Mouse (Mus musculus) lung, postnatal 36 days (tissue): Measurements from ENCODE around the gene Prune2.

Experiments
- DNase-seq: peaks from one replicate; pipeline ENCODE4 v3.0.0; 2022; ENCODE audit warnings: mixed read lengths

Prune2 gene

DNA sequence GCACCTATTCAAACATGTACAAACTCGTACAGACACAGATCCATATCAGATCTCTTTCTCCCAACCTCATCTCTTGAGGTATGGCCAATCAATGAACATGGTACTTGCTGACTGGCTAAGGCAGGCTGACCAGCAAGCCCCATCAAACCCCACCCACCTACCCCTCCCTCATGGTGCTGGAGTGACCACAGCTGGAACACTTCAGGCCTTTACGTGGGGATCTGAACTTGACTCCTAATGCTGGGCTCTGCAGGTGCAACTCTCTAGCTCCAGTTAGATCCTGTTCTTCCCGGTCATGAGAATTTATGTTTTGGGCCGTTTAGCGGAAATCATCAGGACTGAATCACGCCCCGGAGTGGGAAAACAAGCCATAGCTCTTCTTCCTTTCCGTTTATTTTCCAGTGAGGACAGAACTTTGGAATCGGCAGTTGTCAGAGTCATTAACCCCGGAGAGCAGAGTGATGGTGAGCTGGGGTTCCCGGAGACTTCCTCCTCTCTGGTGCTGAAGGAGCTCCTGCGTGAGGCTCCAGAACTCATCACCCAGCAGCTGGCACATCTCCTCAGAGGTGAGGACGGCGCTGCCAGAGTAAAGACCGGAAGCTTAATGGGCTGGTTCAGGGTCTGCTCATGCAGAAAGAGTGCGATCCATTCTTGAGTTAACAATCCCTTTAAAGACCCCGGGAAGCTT lies 50.4 kb downstream of the Prune2 start:
- no peak for DNase-seq

DNA sequence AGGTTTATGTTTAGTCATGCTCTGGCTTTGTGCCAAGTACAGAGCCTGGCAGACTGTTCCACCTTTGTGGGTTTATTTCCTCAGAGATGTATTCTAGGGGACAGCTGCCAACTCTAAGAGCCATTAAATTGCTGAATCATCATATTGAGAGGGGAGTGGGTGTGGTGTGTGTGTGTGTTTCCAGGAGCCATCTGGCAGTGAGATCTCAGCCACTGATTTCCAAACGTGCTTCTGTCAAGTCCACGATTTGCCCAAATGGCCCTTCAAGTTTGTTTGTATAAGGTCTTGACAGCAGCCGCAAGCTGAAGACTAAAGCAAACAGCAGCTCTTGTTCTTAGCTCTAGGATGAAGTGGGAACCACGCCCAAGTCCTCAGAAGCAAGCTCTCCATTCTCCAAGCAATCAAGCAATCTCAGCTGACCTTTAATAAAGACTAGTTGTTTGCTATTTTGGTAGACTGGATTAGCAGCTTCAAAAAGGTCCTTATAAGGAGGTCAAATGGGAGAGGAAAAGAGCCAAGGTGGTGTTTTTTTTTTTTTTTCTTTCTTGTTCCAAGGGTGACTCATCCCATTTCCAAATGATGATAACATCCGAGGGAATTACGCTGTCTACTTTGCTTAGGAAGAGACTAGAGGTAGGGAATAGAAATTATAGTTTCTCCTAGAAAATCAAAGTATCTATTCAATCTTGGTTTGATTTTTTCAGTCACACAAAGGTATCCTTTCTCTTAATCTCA lies 55.5 kb downstream of the Prune2 start:
- peak; percentile 93 for DNase-seq

DNA sequence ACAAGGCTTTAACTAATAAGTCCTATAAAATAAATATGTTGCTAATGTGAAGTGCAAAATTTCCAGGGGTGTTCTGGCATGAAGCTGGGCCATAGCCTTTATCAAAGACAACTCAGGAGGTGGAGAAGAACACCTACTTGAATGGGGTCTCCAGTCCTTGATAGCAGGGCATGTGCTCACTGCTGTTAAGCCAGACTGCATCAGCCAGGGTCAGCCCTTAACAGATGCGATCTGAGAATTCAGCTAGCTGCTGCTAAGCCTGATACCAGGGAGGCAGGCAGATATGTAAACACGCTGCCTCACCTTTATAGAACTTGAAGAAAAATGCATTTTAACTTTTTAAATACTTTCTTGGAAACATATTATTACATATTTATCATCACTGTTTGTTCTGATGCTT lies 57.2 kb downstream of the Prune2 start:
- DNase-seq, result no peak

DNA sequence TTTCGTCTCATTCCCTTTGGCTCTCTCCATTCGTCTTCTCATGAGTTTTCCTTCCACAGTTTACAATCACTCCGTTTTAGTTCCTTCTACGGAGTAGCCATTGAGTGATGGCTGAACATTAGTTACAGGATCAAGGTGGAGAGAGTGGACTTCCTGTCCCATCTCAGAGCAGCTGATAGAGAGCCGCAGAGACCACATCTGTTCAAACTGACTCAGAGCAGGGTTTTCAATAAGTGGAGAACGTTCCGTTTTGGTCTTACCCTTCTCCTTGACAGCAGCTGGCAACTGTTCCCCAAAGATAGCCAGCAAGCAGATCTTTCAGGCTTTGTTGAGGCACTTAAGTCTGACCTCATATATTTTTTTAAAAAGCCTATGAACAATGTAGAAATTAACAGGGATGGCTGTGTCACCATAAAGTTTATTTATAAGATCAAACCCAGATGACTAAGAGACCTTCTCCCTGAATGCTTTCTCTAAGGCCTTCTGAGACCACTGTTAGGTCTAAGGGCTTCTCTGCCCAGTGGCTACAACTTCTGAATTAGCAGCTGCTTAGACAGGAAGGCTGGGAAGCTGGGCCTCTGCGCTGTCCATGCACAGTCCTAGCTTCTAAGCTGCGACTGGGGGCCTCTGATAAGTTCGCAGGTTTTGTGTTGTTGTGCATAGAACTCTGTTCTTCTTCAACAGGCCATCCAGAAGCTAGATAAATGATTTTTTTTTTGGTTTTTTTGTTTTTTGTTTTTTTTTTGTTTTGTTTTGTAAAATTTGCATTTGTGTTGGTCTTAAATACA lies 58.6 kb downstream of the Prune2 start:
- DNase-seq, result no peak

DNA sequence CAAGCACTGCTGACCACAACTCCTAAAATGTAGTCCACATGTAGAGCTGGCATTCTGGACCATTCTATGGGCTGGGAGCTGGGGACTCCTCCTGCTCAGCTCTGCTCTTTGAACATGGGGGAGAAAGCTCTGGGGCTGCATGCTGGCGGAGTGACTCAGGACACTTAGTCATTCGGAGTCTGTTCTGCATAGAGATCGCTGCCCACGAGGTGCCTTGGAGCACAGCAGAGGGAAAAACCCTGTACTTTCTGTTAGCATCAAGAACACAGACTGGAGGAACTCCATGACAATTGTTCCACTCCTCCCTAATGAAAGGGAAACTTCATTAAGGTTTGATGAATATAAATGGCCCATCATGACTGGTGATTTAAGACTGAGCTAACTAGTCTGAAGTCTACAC lies 68.8 kb downstream of the Prune2 start:
- no peak for DNase-seq

DNA sequence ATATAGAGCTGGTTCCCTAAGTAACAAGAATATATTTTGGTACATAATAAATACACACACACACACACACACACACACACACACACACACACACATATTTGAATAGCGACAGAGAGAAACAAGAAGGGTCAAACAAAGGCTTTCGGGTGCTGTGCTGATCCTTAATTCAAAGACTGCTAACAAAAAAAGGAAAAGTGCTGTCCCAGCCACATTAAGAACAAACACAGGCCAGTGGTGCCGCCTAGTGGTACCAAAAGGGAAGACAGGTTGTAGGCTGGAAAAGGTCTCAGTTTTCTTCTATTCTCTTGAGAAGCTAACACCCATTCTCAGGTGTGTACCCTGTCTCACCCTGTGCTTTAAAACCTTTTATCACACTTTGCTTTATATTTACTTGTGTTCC lies 74.4 kb downstream of the Prune2 start:
- DNase-seq, result peak; percentile 66

DNA sequence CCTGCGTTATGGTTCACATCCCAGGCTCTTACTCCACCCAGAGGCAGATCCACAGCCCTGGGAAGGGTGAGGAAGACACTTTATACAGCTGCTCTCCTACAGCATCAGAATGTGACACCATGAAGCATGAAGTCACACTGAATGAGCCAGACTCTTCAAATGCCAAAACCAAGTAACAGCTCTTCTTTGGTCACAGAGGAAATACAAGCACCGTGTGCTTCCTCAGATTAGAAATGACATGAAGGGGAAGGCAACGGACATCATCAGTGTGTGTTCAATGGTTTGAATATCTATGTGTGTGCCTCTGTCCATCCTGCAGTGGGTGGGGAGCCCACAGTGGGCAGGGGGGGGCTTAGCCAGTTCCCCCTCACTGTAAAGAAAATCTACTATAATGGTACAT lies 76.4 kb downstream of the Prune2 start:
- DNase-seq, result no peak

DNA sequence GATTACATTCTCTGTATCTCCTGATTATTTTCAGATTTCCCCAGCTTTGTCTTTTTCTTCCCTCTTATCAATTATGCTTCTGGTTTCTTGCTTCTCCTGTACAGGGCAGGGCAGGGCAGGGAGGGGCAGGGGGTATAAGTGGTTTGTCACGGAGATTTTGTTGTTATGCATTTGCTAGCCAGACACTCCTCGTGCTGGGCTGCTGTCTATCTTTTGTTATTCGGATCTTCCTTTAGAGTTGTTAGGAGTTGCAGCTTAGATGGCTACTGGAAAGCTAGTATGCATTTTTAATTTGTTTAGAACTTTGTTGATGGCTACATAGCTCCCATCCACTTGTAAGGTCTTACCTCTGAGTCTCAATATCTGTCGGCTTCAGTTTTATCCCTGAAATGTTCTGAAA lies 91.0 kb downstream of the Prune2 start:
- DNase-seq, result no peak

DNA sequence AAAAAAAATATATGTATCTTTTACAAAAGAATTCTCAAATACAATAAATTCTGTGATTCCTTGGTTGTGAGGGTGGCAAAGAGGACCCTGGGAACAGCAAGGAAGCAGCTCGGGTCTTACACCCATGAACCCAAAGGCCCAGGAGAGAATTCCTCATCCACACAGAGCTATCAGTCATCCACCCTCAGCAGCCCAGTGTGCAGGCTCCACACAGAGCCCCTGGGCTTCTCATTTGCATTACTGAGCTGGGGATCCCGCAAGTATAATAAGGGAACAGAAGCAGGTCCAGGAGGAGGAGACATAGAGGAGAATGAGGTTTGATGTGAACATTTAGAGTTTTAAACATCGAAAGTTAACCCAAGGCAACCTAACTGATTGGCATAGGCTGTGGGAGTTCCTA lies 100.0 kb downstream of the Prune2 start:
- DNase-seq, result no peak

DNA sequence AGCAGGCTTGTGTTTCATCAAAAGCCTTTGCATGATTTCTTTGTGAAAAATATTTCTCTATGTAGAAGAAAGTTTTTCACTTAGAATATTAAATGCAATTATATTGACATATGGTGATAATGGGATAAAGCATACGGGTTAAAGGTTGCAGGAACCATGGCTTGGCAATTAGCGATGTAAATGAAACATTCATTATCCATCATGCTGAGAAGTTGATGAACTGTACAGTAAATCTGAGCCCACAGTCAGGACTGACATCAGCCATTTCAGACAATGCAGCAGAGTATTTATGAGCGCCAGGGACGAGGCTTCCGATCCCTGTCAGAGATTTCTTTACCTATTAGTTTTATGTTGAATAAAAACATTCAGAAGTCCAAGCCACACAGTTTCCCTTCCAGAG lies 104.2 kb downstream of the Prune2 start:
- DNase-seq, result no peak

DNA sequence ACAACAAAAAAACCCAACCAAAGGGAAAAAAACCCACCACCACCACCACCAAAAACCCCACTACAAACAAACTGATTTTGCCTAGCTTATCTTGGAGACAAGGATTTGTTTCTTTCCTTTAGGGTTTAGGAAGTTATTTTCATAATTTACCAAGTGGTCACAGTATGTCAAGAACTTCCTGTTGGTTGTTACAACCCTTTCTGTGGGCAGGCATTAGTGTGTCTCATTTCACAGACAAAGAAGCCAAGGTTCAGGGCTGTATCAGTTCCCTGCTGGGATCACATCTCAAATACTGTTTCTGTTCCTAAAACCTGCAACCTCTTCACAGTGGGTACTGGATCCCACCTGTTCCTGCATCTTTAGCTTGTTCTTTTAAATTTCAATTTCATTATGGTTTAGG lies 108.5 kb downstream of the Prune2 start:
- no peak for DNase-seq

DNA sequence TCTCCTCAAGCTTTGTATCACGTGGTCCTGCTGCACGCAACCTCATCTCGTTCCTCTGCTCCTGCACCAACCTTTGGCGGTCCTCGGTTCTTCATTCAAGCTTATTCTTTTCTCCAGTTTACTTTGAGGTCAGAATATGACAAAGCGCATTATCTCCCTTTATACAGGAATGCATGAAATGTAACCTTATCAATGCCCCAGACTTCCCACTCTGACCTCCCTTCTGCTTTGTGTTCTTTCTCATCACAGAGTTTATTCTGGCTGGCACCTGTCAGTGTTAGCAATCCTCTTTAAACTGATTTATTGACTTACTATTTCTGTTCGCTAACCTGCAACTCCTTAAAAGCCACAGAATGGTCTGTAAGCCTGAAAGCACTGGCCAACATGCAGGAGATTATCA lies 113.1 kb downstream of the Prune2 start:
- no peak for DNase-seq

DNA sequence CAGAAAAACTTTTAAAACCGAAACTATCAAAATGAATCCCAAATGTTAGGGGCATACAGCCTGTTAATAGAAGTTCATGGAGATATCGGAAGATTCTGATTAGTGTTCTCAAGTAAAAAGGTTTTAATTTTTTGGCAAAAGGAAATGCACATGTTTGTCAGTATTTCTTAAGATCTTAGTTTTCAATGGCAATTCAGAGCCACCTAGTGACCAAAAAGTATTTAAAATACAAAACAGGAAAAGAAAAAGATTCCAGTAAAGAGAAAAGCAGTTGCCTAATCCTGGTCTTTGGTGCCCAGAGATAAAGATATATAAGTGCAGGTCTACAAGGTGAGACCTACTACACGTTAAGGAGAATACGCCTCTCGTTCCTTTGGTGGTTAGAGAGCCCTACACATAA lies 115.3 kb downstream of the Prune2 start:
- no peak for DNase-seq

DNA sequence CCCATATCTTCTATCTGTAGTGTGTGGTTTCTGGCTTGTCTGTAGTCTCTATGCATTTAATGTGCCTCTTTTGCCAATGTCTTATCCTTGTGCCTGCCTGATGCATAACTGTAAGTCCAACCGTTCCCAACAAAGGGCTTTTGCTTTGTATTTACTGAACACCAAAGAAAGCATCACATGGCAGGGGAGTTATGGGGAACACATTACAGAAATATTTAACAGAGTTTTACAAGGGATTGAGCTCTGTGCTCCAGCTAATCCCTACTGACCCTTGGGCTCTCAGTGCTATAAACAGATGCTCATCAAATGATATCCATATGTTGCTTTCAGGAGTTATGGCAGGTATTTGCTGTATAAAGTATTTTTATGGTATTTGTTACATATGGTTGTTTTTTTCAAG lies 116.3 kb downstream of the Prune2 start:
- DNase-seq, result no peak

DNA sequence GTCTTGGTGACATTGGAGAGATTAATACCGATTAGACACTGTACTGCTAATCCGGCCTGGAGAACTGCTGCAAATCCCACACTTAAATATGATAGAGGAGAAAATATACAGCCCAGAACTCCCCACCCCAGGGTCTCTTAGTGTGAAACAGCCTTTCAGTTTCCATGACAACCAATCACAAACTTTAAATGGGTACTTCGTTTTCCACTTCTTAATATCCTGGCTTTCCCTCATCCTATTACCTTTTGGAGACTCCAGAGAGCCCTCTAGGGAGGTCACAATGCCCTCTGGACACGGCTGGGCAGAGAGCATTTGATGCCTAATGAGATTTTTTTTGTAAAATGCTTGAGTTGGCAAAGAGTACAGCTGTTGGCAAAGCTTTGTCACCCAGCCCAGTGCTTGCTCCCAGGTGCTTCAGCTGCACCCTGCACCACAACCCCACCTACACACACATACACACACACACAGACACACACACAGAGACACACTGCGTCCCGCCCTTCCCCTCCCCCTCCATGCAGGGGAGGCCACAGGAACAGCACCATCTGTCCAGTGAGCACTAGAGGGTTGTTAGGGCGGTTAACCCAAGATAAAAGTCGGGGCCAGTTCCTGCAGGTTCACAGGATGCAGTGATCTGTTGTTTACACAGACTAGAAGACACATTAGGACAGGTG lies 122.9 kb downstream of the Prune2 start:
- DNase-seq, result no peak

DNA sequence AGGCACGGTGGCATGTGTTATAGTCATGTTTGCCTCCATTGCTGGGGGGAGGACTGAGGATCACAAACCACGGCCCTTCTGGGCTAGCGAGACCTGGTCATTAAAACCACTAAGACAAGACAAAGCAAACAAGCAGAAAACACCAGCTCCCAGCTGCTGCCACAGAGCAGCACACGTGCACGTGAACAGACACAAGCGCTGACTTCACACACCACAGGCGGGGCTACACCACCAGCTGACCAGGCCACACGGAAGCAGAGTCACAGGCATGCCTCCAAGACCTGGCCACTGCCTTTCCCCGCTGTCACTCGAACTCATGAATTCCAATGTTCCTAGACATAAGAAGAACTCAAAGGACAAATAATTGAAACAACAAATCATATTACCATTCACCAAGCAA lies 125.5 kb downstream of the Prune2 start:
- DNase-seq, result no peak

DNA sequence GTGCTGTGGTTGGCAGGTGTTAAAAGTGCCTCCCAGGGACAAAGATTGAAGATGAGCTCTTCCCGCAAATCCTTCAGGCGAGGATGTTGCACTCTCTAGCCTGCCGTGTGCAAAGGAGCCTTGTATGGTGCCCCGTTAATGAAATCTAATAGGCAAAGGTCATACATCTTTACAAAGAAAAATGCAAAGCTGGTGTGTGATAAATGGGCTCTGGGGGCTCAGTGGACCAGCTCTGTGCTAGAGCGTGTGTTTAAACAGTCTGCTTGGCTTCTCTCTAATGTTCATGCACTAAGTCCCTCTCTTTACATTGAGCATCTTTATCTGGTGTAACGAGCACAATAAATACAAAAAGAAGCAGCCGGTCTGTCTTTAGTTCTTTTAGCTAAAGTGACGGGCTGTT lies 138.1 kb downstream of the Prune2 start:
- no peak for DNase-seq

DNA sequence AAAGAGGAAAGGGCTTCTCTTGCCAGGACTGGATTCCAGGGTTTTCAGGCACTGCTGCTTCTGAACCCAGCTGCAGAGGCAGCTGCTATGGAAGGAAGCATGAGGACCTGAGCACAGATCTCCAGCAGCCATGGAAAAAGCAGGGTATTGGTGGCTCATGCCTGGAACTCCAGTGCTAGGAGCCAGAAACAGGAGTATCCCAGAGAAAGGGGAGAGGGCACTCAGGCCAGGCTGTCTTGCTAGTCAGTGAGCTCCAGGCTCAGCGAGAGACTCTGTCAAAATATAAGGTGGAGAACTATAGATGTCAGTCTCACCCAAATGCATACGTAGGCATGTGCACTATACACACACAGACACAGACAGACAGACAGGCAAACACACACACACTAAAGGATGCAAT lies 140.4 kb downstream of the Prune2 start:
- no peak for DNase-seq

DNA sequence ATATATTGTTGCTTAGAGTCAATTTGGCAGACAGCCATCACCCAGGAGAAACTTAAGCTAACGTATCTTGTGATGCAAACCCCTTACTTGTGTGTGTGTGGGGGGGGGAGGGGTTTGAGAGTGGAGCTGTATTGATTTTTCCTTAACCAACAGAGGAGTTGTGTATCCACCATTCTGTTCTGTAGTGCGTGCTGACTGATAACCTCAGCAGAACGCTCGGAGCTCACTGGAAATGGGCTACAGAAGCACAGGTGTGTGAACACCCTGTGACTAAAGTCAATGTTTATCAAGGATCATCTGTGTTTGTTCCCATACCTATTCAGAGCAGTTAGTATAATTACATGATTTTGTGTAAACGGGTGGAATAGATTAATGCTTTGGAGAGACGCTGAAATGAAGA lies 141.3 kb downstream of the Prune2 start:
- no peak for DNase-seq

DNA sequence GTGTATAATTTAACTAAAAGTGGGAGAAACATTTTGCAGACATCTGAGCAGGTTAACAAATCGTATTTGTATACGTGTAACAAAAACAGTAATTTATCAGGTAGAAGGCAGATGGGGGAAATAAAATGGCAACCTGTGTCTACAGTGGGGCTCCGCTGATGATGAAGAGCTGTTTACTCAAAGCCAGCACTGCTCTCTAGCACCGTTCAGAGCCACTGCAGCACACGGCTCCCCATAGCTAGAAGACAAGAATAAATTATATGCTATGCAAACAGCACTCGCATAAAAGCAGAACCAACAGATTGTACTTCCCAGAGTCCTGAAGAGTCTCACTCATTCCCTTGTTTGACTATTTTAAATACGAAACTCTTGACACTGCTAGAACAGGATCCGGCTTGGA lies 152.9 kb downstream of the Prune2 start:
- no peak for DNase-seq

DNA sequence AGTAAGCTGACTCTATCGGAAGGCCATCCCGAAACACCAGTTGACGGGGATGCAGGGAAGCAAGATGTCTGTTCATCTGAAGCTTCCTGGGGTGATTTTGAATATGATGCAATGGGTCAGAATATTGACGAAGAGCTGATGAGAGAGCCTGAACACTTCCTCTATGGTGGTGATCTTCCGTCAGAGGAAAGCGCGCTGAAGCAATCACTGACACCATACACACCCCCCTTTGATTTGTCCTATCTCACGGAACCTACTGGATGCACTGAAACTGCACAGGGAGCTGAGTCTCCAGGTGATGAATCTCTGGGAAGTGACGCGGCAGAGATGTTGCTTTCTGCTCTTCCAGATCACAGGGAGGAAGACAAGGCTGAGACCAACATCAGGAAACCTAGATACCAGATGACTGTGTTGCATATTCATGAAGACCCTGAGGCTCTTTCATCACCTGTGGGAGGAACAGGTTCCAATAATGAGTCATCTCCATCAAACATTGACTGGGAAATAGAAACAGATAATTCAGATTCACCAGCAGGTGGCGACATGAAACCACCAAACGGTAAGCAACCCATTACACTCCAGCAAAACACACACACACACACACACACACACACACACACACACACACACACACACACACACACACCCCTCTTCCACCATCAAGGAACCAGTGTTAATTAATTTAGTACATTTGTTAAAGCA lies 168.3 kb downstream of the Prune2 start:
- DNase-seq, result peak; percentile 56

DNA sequence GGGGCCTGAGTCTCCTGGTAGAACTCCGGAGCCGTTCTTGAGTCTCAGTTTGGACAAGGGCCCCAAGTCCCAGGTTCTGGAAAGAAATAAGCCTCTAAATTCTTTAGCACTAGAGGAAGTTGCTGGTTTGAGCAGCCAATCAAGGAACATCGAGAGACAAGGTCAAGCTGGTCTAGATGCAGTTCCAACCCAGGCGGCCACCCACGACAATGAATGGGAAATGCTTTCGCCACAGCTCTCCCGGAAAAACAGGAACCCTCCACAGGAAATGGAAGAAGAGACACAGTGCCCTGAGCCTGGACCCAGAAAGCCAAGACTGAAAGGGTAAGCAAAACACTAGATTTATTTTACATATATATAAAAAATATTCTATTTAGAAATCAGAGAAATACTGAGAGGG lies 169.5 kb downstream of the Prune2 start:
- DNase-seq, result peak; percentile 21

DNA sequence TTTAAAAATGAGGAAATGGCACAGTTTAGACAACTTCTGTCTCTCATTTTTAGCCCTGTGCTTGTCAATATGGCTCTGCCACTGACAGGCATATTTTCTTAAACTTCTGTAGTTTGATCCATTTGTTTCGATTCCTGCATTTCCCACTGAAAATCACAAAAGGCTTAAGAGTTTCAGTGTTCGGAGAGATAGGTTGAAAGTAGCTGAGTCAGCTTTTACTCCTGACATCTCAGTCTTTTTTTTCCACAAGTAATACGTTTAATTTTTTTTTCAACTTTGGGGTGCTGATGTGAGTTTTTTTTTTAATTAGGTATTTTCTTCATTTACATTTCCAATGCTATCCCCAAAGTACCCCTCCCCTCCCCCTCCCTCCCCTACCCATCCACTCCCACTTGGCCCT lies 174.6 kb downstream of the Prune2 start:
- no peak for DNase-seq
